Mouse (Mus musculus): ENCODE results near the gene Dtymk.
"Not testable (repeated sequence)": the region's sequence is repeated elsewhere in the genome, so short reads cannot be mapped to it uniquely, and the experiment has no call there.

- TF ChIP-seq CTCF (IDR thresholded peaks at IDR 0.05; ENCODE audit: control insufficient read depth, insufficient read depth, insufficient read length); MAX (IDR thresholded peaks at IDR 0.05); USF1 (IDR thresholded peaks at IDR 0.05; ENCODE audit: low read depth); CEBPB (IDR thresholded peaks at IDR 0.05; ENCODE audit: low read depth); MYOG (IDR thresholded peaks at IDR 0.05; ENCODE audit: control insufficient read depth, extremely low read depth, insufficient read length): not testable (repeated sequence)
These were observed 38.2 kb downstream of the Dtymk start for GRCm38 (mm10) chr1:93763531-93763930.
